Mouse (Mus musculus): ENCODE results near the gene Spag9. TPM values are rescaled to one million over a fixed set of nuclear protein-coding genes. Genes with fewer than 3 reads are reported as not detected.

Spag9 gene
- polyA plus RNA-seq, 1 experiment: 12.6 TPM

- Histone ChIP-seq H3ac (ENCODE audit: control insufficient read depth, insufficient read length, low read depth) (no peak overlapping the region), H3K36me3 (ENCODE audit: control insufficient read depth, insufficient read depth) (no peaks in the 10 kb centered on the region), H3K79me2 (ENCODE audit: control insufficient read depth, insufficient read depth) (no peaks in the 10 kb centered on the region), H3K27me3 (ENCODE audit: control insufficient read depth, insufficient read depth, insufficient read length) (no peaks in the 10 kb centered on the region), H3K79me3 (ENCODE audit: low read depth) (no peaks in the 10 kb centered on the region), H3K4me3 (ENCODE audit: insufficient read depth, poor library complexity, severe bottlenecking) (no peak overlapping the region)
- no peak for TF ChIP-seq CEBPB (IDR thresholded peaks at IDR 0.05; ENCODE audit: low read depth)
- no peak for TF ChIP-seq USF1 (IDR thresholded peaks at IDR 0.05; ENCODE audit: low read depth)
- TF ChIP-seq FOSL1 (IDR thresholded peaks at IDR 0.05; ENCODE audit: insufficient read depth, low read length, poor library complexity, severe bottlenecking): no peak
- TF ChIP-seq MAX (IDR thresholded peaks at IDR 0.05): no peak
- TF ChIP-seq MYOD1 (IDR thresholded peaks at IDR 0.05; ENCODE audit: control insufficient read depth, insufficient read length, low read depth): no peak
- no peak for TF ChIP-seq MYOG (IDR thresholded peaks at IDR 0.05; ENCODE audit: control insufficient read depth, extremely low read depth, insufficient read length)
- TF ChIP-seq CTCF (IDR thresholded peaks at IDR 0.05; ENCODE audit: control insufficient read depth, insufficient read depth, insufficient read length): no peak
These were observed 166.1 kb downstream of the Spag9 start for GRCm38 (mm10) chr11:94161867-94162581.

GRCm38 (mm10) chr11:94163005-94163767 is 167.3 kb downstream of the Spag9 start:
- H3K79me2 ChIP-seq (ENCODE audit: control insufficient read depth, insufficient read depth): no peaks in the 10 kb centered on the region
- H3K27me3 ChIP-seq (ENCODE audit: control insufficient read depth, insufficient read depth, insufficient read length): no peaks in the 10 kb centered on the region
- no peak overlapping the region for H3ac ChIP-seq (ENCODE audit: control insufficient read depth, insufficient read length, low read depth)
- H3K36me3 ChIP-seq (ENCODE audit: control insufficient read depth, insufficient read depth): no peaks in the 10 kb centered on the region
- no peak for TF ChIP-seq USF1 (IDR thresholded peaks at IDR 0.05; ENCODE audit: low read depth)
- TF ChIP-seq MAX (IDR thresholded peaks at IDR 0.05): no peak
- no peak for TF ChIP-seq MYOG (IDR thresholded peaks at IDR 0.05; ENCODE audit: control insufficient read depth, extremely low read depth, insufficient read length)
- TF ChIP-seq MYOD1 (IDR thresholded peaks at IDR 0.05; ENCODE audit: control insufficient read depth, insufficient read length, low read depth): no peak
- TF ChIP-seq CTCF (IDR thresholded peaks at IDR 0.05; ENCODE audit: control insufficient read depth, insufficient read depth, insufficient read length): no peak
- TF ChIP-seq CEBPB (IDR thresholded peaks at IDR 0.05; ENCODE audit: low read depth): no peak
- TF ChIP-seq FOSL1 (IDR thresholded peaks at IDR 0.05; ENCODE audit: insufficient read depth, low read length, poor library complexity, severe bottlenecking): no peak
- H3K79me3 ChIP-seq (ENCODE audit: low read depth): no peaks in the 10 kb centered on the region
- H3K4me3 ChIP-seq (ENCODE audit: insufficient read depth, poor library complexity, severe bottlenecking): no peak overlapping the region

GRCm38 (mm10) chr11:94165745-94166144 is 169.9 kb downstream of the Spag9 start:
- TF ChIP-seq MYOG (IDR thresholded peaks at IDR 0.05; ENCODE audit: control insufficient read depth, extremely low read depth, insufficient read length) (no peak), MAX (IDR thresholded peaks at IDR 0.05) (no peak), USF1 (IDR thresholded peaks at IDR 0.05; ENCODE audit: low read depth) (no peak), FOSL1 (IDR thresholded peaks at IDR 0.05; ENCODE audit: insufficient read depth, low read length, poor library complexity, severe bottlenecking) (no peak), CEBPB (IDR thresholded peaks at IDR 0.05; ENCODE audit: low read depth) (no peak), CTCF (IDR thresholded peaks at IDR 0.05; ENCODE audit: control insufficient read depth, insufficient read depth, insufficient read length) (no peak), MYOD1 (IDR thresholded peaks at IDR 0.05; ENCODE audit: control insufficient read depth, insufficient read length, low read depth) (no peak)
- H3K27me3 ChIP-seq (ENCODE audit: control insufficient read depth, insufficient read depth, insufficient read length): no peaks in the 10 kb centered on the region

GRCm38 (mm10) chr11:94168238-94168637 is 172.3 kb downstream of the Spag9 start:
- no peak overlapping the region for H3K4me3 ChIP-seq (ENCODE audit: insufficient read depth, poor library complexity, severe bottlenecking)
- TF ChIP-seq MYOG (IDR thresholded peaks at IDR 0.05; ENCODE audit: control insufficient read depth, extremely low read depth, insufficient read length): no peak
- TF ChIP-seq USF1 (IDR thresholded peaks at IDR 0.05; ENCODE audit: low read depth): no peak
- no peak for TF ChIP-seq CEBPB (IDR thresholded peaks at IDR 0.05; ENCODE audit: low read depth)
- no peaks in the 10 kb centered on the region for H3K27me3 ChIP-seq (ENCODE audit: control insufficient read depth, insufficient read depth, insufficient read length)

More at GRCm38 (mm10) chr11:94165745-94166144, 169.9 kb downstream of the Spag9 start:
- Histone ChIP-seq H3ac (ENCODE audit: control insufficient read depth, insufficient read length, low read depth) (no peak overlapping the region), H3K4me3 (ENCODE audit: insufficient read depth, poor library complexity, severe bottlenecking) (no peak overlapping the region), H3K79me3 (ENCODE audit: low read depth) (no peaks in the 10 kb centered on the region), H3K36me3 (ENCODE audit: control insufficient read depth, insufficient read depth) (no peaks in the 10 kb centered on the region), H3K79me2 (ENCODE audit: control insufficient read depth, insufficient read depth) (no peaks in the 10 kb centered on the region)

GRCm38 (mm10) chr11:94169596-94169995 is 173.7 kb downstream of the Spag9 start:
- H3K79me3 ChIP-seq (ENCODE audit: low read depth): no peaks in the 10 kb centered on the region
- H3K36me3 ChIP-seq (ENCODE audit: control insufficient read depth, insufficient read depth): no peaks in the 10 kb centered on the region
- H3K4me3 ChIP-seq (ENCODE audit: insufficient read depth, poor library complexity, severe bottlenecking): no peak overlapping the region
- no peaks in the 10 kb centered on the region for H3K27me3 ChIP-seq (ENCODE audit: control insufficient read depth, insufficient read depth, insufficient read length)
- H3ac ChIP-seq (ENCODE audit: control insufficient read depth, insufficient read length, low read depth): no peak overlapping the region
- TF ChIP-seq USF1 (IDR thresholded peaks at IDR 0.05; ENCODE audit: low read depth) (no peak), CEBPB (IDR thresholded peaks at IDR 0.05; ENCODE audit: low read depth) (no peak), FOSL1 (IDR thresholded peaks at IDR 0.05; ENCODE audit: insufficient read depth, low read length, poor library complexity, severe bottlenecking) (no peak), MYOD1 (IDR thresholded peaks at IDR 0.05; ENCODE audit: control insufficient read depth, insufficient read length, low read depth) (no peak), MAX (IDR thresholded peaks at IDR 0.05) (no peak), MYOG (IDR thresholded peaks at IDR 0.05; ENCODE audit: control insufficient read depth, extremely low read depth, insufficient read length) (no peak), CTCF (IDR thresholded peaks at IDR 0.05; ENCODE audit: control insufficient read depth, insufficient read depth, insufficient read length) (no peak)
- no peaks in the 10 kb centered on the region for H3K79me2 ChIP-seq (ENCODE audit: control insufficient read depth, insufficient read depth)

More at GRCm38 (mm10) chr11:94168238-94168637, 172.3 kb downstream of the Spag9 start:
- Histone ChIP-seq H3K36me3 (ENCODE audit: control insufficient read depth, insufficient read depth) (no peaks in the 10 kb centered on the region), H3K79me2 (ENCODE audit: control insufficient read depth, insufficient read depth) (no peaks in the 10 kb centered on the region), H3K79me3 (ENCODE audit: low read depth) (no peaks in the 10 kb centered on the region), H3ac (ENCODE audit: control insufficient read depth, insufficient read length, low read depth) (no peak overlapping the region)
